Mouse (Mus musculus) limb, embryonic 10.5 days (tissue): Measurements from ENCODE around the gene Gramd2. TPM values are rescaled to one million over a fixed set of nuclear protein-coding genes. Genes with fewer than 3 reads are reported as not detected.

Experiments used
- polyA plus RNA-seq: library from polyadenylated mRNA; unstranded; fragments of >200 nt; fragmentation: Nextera tagmentation; extraction: Ambion mirVana; gene quantifications from 2 replicates; pipeline ENCODE4 v1.2.1, GENCODE M21; 2016

Gene Gramd2
- polyA plus RNA-seq, 1 experiment from 2014 or later = 0.30 TPM

Other genes with a start within 250 kb of the Gramd2 start
- gene Arih1, start 193.5 kb upstream of the Gramd2 start, polyA plus RNA-seq = 17.4 and 22.1 TPM in 2 replicates
- gene Hexa, start 140.6 kb upstream of the Gramd2 start, polyA plus RNA-seq = 38.9 and 46.1 TPM in 2 replicates
- not detected in 2 replicates for gene Tmem202, start 140.3 kb upstream of the Gramd2 start, polyA plus RNA-seq
- 0.15 TPM in 1 of 2 replicates, not detected in the other for gene Celf6, start 102.2 kb upstream of the Gramd2 start, polyA plus RNA-seq
- gene Parp6, start 62.9 kb upstream of the Gramd2 start, polyA plus RNA-seq = 30.4 and 33.3 TPM in 2 replicates
- gene Pkm, start 23.8 kb upstream of the Gramd2 start, polyA plus RNA-seq = 2,645 and 3,210 TPM in 2 replicates
- 16.0 and 16.6 TPM in 2 replicates for gene Senp8, start 70.6 kb downstream of the Gramd2 start, polyA plus RNA-seq
- 8.5 and 12.3 TPM in 2 replicates for gene Myo9a, start 70.8 kb downstream of the Gramd2 start, polyA plus RNA-seq